Mouse (Mus musculus) myocyte (in vitro differentiated cells): Measurements from ENCODE around the gene Elovl7. TPM values are rescaled to one million over a fixed set of nuclear protein-coding genes. Genes with fewer than 3 reads are reported as not detected.

Experiments
- H3K27me3 ChIP-seq: one replicate; pipeline ENCODE4 v1.6.1; 2011; ENCODE audit not compliant: control insufficient read depth, insufficient read depth, insufficient read length
- H3K36me3 ChIP-seq: one replicate; pipeline ENCODE4 v1.6.1; 2011; ENCODE audit not compliant: control insufficient read depth, insufficient read depth
- H3K4me2 ChIP-seq: one replicate; pipeline ENCODE4 v1.6.1; 2011; ENCODE audit warnings: low read depth, control low read depth
- H3K4me3 ChIP-seq: one replicate; pipeline ENCODE4 v1.5.1; 2011; ENCODE audit warnings: mild to moderate bottlenecking, control low read depth, moderate library complexity
- H3K79me2 ChIP-seq: one replicate; pipeline ENCODE4 v1.6.1; 2011; ENCODE audit not compliant: control insufficient read depth, insufficient read depth
- H3ac ChIP-seq: one replicate; pipeline ENCODE4 v1.6.1; 2011; ENCODE audit not compliant: control insufficient read depth, insufficient read length
- CEBPB ChIP-seq: IDR thresholded peaks from 2 replicates; pipeline ENCODE4 v1.6.1; 2011; ENCODE audit warnings: mild to moderate bottlenecking, moderate library complexity; ENCODE audit not compliant: poor library complexity, insufficient read depth, severe bottlenecking
- E2F4 ChIP-seq: IDR thresholded peaks from one replicate; pipeline ENCODE4 v1.6.1; 2011; ENCODE audit warnings: mild to moderate bottlenecking, control low read depth, moderate library complexity; ENCODE audit not compliant: insufficient read depth
- MAX ChIP-seq: IDR thresholded peaks from one replicate; pipeline ENCODE4 v1.6.1; 2011; ENCODE audit warnings: low read depth, mild to moderate bottlenecking, control low read depth
- MYOD1 ChIP-seq, 3 experiments: IDR thresholded peaks; one replicate each; pipeline ENCODE4 v1.6.1; 2011; ENCODE audit warnings: control low read depth in 2 of 3, low read depth in 2 of 3, mild to moderate bottlenecking in 2 of 3, moderate library complexity in 1 of 3; ENCODE audit not compliant: insufficient read length in 2 of 3, control insufficient read depth in 1 of 3
- MYOG ChIP-seq, 3 experiments: IDR thresholded peaks; one replicate each; pipeline ENCODE4 v1.6.1; 2011; ENCODE audit warnings: control low read depth in 2 of 3, low read depth in 2 of 3, mild to moderate bottlenecking in 2 of 3; ENCODE audit not compliant: insufficient read length in 2 of 3, control insufficient read depth in 1 of 3, insufficient read depth in 1 of 3
- POLR2A ChIP-seq: IDR thresholded peaks from one replicate; pipeline ENCODE4 v1.6.1; 2011; ENCODE audit warnings: low read depth, mild to moderate bottlenecking, control low read depth, moderate library complexity; ENCODE audit not compliant: insufficient read length
- POLR2AphosphoS2 ChIP-seq: IDR thresholded peaks from one replicate; pipeline ENCODE4 v1.6.1; 2011; ENCODE audit warnings: low read depth, control low read depth; ENCODE audit not compliant: insufficient read length
- REST ChIP-seq: IDR thresholded peaks from one replicate; pipeline ENCODE4 v1.6.1; 2011; ENCODE audit warnings: mild to moderate bottlenecking, control low read depth, moderate library complexity; ENCODE audit not compliant: insufficient read depth, insufficient read length
- SRF ChIP-seq: IDR thresholded peaks from one replicate; pipeline ENCODE4 v1.6.1; 2011; ENCODE audit warnings: low read depth; ENCODE audit not compliant: control insufficient read depth, insufficient read length
- TCF12 ChIP-seq: IDR thresholded peaks from one replicate; pipeline ENCODE4 v1.6.1; 2011; ENCODE audit warnings: mild to moderate bottlenecking, control low read depth; ENCODE audit not compliant: poor library complexity, insufficient read depth, severe bottlenecking
- TCF3 ChIP-seq: IDR thresholded peaks from one replicate; pipeline ENCODE4 v1.6.1; 2011; ENCODE audit warnings: low read depth, control low read depth; ENCODE audit not compliant: insufficient read length
- USF1 ChIP-seq: IDR thresholded peaks from one replicate; pipeline ENCODE4 v1.6.1; 2011; ENCODE audit warnings: low read depth, mild to moderate bottlenecking, control low read depth, moderate library complexity
- polyA plus RNA-seq: library from polyadenylated mRNA; unstranded; fragments of >200 nt; fragmentation: generic; extraction: Trizol; gene quantifications from one replicate; pipeline ENCODE4 v1.2.1, GENCODE M21; 2012; ENCODE audit warnings: missing spikeins

Elovl7 gene
- 0.34 TPM for polyA plus RNA-seq

GRCm38 (mm10) chr13:108214081-108214484, at the start of gene Elovl7:
Elovl7 (plus strand) TSS chr13:108214404.
- no peak for TF ChIP-seq USF1
- no peak for TF ChIP-seq POLR2A
- TF ChIP-seq MYOD1 (IDR thresholded peaks at IDR 0.05; ENCODE audit: control insufficient read depth in 1 of 3, insufficient read length in 2 of 3, low read depth in 2 of 3): peak in 1 of 3 experiments; percentile 45
- no peak for TF ChIP-seq CEBPB
- Histone ChIP-seq H3K27me3 (peaks cover 14% of the 10 kb centered on the region), H3K36me3 (no peaks in the 10 kb centered on the region), H3ac (peak within 1 kb of the TSS; percentile 13), H3K4me3 (peak within 1 kb of the TSS; percentile 18), H3K79me2 (no peaks in the 10 kb centered on the region), H3K4me2 (peak within 1 kb of the TSS; percentile 92)

- H3K4me2 ChIP-seq: no peak overlapping the region
- H3K79me2 ChIP-seq: peaks cover 3% of the 10 kb centered on the region
- no peaks in the 10 kb centered on the region for H3K27me3 ChIP-seq
- H3ac ChIP-seq: no peak overlapping the region
- no peak overlapping the region for H3K4me3 ChIP-seq
- TF ChIP-seq CEBPB (no peak), MAX (no peak), MYOD1 (IDR thresholded peaks at IDR 0.05; ENCODE audit: control insufficient read depth in 1 of 3, insufficient read length in 2 of 3, low read depth in 2 of 3) (no peak), POLR2A (no peak), USF1 (no peak)
- peaks cover 13% of the 10 kb centered on the region for H3K36me3 ChIP-seq
Measured at GRCm38 (mm10) chr13:108164621-108165020, 49.6 kb upstream of the Elovl7 start.

GRCm38 (mm10) chr13:108170002-108170401, 44.2 kb upstream of the Elovl7 start:
- no peaks in the 10 kb centered on the region for H3K79me2 ChIP-seq
- H3K4me2 ChIP-seq: no peak overlapping the region
- no peak overlapping the region for H3ac ChIP-seq
- TF ChIP-seq MYOG (IDR thresholded peaks at IDR 0.05; ENCODE audit: control insufficient read depth in 1 of 3, insufficient read depth in 1 of 3, insufficient read length in 2 of 3, low read depth in 2 of 3): no peak
- TF ChIP-seq SRF: no peak
- TF ChIP-seq TCF3: no peak
- TF ChIP-seq MYOD1 (IDR thresholded peaks at IDR 0.05; ENCODE audit: control insufficient read depth in 1 of 3, insufficient read length in 2 of 3, low read depth in 2 of 3): no peak
- TF ChIP-seq MAX: no peak
- TF ChIP-seq USF1: no peak
- no peak for TF ChIP-seq POLR2AphosphoS2
- TF ChIP-seq POLR2A: no peak
- TF ChIP-seq REST: no peak
- TF ChIP-seq TCF12: no peak
- no peak for TF ChIP-seq CEBPB
- no peak overlapping the region for H3K4me3 ChIP-seq
- no peaks in the 10 kb centered on the region for H3K27me3 ChIP-seq
- H3K36me3 ChIP-seq: peaks cover 24% of the 10 kb centered on the region

- H3ac ChIP-seq: no peak overlapping the region
- no peaks in the 10 kb centered on the region for H3K79me2 ChIP-seq
- TF ChIP-seq USF1 (no peak), REST (no peak), MYOG (IDR thresholded peaks at IDR 0.05; ENCODE audit: control insufficient read depth in 1 of 3, insufficient read depth in 1 of 3, insufficient read length in 2 of 3, low read depth in 2 of 3) (no peak), POLR2A (no peak), POLR2AphosphoS2 (no peak), MYOD1 (IDR thresholded peaks at IDR 0.05; ENCODE audit: control insufficient read depth in 1 of 3, insufficient read length in 2 of 3, low read depth in 2 of 3) (no peak)
- peaks cover 29% of the 10 kb centered on the region for H3K36me3 ChIP-seq
- no peaks in the 10 kb centered on the region for H3K27me3 ChIP-seq
- H3K4me2 ChIP-seq: no peak overlapping the region
- H3K4me3 ChIP-seq: no peak overlapping the region
Measured at GRCm38 (mm10) chr13:108170511-108170910, 43.7 kb upstream of the Elovl7 start.

GRCm38 (mm10) chr13:108179618-108180017, 34.6 kb upstream of the Elovl7 start:
- TF ChIP-seq USF1 (no peak), E2F4 (no peak), REST (no peak), MYOG (IDR thresholded peaks at IDR 0.05; ENCODE audit: control insufficient read depth in 1 of 3, insufficient read depth in 1 of 3, insufficient read length in 2 of 3, low read depth in 2 of 3) (no peak), TCF3 (no peak), MYOD1 (IDR thresholded peaks at IDR 0.05; ENCODE audit: control insufficient read depth in 1 of 3, insufficient read length in 2 of 3, low read depth in 2 of 3) (no peak), TCF12 (no peak), POLR2AphosphoS2 (no peak), SRF (no peak), MAX (no peak), CEBPB (no peak)
- Histone ChIP-seq H3K4me2 (no peak overlapping the region), H3K27me3 (no peaks in the 10 kb centered on the region), H3ac (no peak overlapping the region), H3K79me2 (no peaks in the 10 kb centered on the region), H3K36me3 (peaks cover 22% of the 10 kb centered on the region), H3K4me3 (no peak overlapping the region)
